Mouse (Mus musculus): Measurements from ENCODE around the gene Gm5622. TPM values are rescaled to one million over a fixed set of nuclear protein-coding genes. Genes with fewer than 3 reads are reported as not detected.

Gm5622 gene
- polyA plus RNA-seq (2012; rRNA removed), result not detected in 2 replicates

GRCm38 (mm10) chr14:51552490-51552889, at the start of gene Gm5622:
Gm5622 (plus strand) TSS chr14:51552790.

GRCm38 (mm10) chr14:51573963-51574362, 21.4 kb downstream of the Gm5622 start, which contains the start of gene Gm17175:
Gm17175 (minus strand) TSS chr14:51574063.

DNA sequence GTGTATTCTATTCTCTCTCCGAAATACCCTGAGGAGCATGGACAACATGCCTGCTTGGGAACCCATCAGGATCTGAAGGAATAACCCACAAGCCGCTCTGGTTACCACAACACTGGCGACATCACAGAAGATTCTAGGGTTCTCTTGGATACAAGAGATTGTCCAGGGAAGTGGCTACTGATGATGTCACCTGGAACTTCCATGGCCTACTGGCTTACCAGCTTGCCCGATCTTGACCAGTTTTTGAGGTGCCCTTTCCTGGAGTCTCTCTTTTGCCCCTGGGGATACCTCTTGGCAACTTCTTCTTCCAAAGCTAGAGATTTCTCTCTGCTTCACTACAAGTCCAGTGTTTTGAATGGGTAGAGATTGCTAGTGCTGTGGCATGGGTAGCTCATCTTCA, 39.4 kb downstream of the Gm5622 start, which contains the start of gene Gm17174:
Gene Gm17174 (minus strand): TSS at position 101 of the 400 bp plus-strand sequence.

DNA sequence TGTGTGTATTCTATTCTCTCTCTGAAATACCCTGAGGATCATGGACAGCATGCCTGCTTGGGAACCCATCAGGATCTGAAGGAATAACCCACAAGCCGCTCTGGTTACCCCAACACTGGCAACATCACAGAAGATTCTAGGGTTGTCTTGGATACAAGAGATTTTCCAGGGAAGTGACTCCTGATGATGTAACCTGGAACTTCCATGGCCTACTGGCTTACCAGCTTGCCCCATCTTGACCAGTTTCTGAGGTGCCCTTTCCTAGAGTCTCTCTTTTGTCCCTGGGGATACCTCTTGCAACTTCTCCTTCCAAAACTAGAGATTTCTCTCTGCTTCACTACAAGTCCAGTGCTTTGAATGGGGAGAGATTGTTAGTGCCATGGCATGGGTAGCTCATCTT, 58.6 kb downstream of the Gm5622 start, which contains the start of gene Gm17078:
Gene Gm17078 (minus strand): TSS at position 101 of the 400 bp plus-strand sequence.

DNA sequence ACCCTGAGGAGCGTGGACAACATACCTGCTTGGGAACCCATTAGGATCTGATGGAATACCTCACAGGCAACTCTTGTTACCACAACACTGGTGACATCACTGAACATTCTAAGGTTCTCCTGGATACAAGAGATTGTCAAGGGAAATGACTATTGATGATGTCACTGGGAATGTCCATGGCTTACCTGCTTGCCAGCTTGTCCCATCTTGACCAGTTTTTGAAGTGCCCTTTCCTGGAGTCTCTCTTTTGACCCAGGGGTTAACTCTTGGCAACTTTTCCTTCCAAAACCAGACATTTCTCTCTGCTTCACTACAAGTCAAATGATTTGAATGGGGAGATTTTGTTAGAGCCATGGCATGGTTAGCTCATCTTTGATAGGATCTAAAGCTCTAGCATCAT, 83.0 kb downstream of the Gm5622 start, which contains the start of gene Gm4181:
Gene Gm4181 (minus strand): TSS at position 101 of the 400 bp plus-strand sequence.

DNA sequence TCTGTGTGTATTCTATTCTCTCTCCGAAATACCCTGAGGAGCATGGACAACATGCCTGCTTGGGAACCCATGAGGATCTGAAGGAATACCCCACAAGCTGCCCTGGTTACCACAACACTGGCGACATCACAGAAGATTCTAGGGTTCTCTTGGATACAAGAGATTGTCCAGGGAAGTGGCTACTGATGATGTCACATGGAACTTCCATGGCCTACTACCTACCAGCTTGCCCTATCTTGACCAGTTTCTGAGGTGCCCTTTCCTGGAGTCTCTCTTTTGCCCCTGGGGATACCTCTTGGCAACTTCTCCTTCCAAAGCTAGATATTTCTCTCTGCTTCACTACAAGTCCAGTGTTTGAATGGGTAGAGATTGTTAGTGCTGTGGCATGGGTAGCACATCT, 142.8 kb downstream of the Gm5622 start, which contains the start of gene Gm17079:
Gene Gm17079 (minus strand): TSS at position 101 of the 400 bp plus-strand sequence.

Other genes starting within 250 kb of the Gm5622 start
- not detected in 2 replicates for gene Gm7247, start 191.0 kb upstream of the Gm5622 start, polyA plus RNA-seq (2012; rRNA removed)
- gene Vmn2r88, start 142.0 kb upstream of the Gm5622 start, polyA plus RNA-seq (2012; rRNA removed), result not detected in 2 replicates
- not detected in 2 replicates for gene Vmn2r89, start 100.9 kb upstream of the Gm5622 start, polyA plus RNA-seq (2012; rRNA removed)
- gene Gm17175, start 21.3 kb downstream of the Gm5622 start, polyA plus RNA-seq (2012; rRNA removed), result not detected in 2 replicates
- gene Gm17174, start 39.3 kb downstream of the Gm5622 start, polyA plus RNA-seq (2012; rRNA removed), result not detected in 2 replicates
- not detected in 2 replicates for gene Gm17078, start 58.5 kb downstream of the Gm5622 start, polyA plus RNA-seq (2012; rRNA removed)
- gene Gm4181, start 82.9 kb downstream of the Gm5622 start, polyA plus RNA-seq (2012; rRNA removed), result not detected in 2 replicates
- not detected in 2 replicates for gene Gm17079, start 142.7 kb downstream of the Gm5622 start, polyA plus RNA-seq (2012; rRNA removed)
- not detected in 2 replicates for gene Gm5800, start 164.4 kb downstream of the Gm5622 start, polyA plus RNA-seq (2012; rRNA removed)
- not detected in 2 replicates for gene Ang4, start 220.8 kb downstream of the Gm5622 start, polyA plus RNA-seq (2012; rRNA removed)
- gene AY358078, start 247.3 kb downstream of the Gm5622 start, polyA plus RNA-seq (2012; rRNA removed), result not detected in 2 replicates